In genomic region chrX:11444261-11444725, GRCm38 (mm10) we compare ENCODE assay signal across 9 mouse cellular contexts.
DNase-seq lines count a peak whose midpoint lies in the region; ATAC-seq and TF ChIP-seq lines count a peak whose summit lies in the region.
"Had no signal": no experiment of that assay in that cellular context is flagged by ENCODE, and none has a peak within 500 bp of the region (broad histone marks: within the 10 kb centered on the region; RNA-seq: fewer than 3 reads in every experiment).

No protein-coding gene starts in this region.

- WGBS in lung, embryonic 15.5 days = 64% methylated on average over 10 of the region's 10 CpGs
- 70% methylated on average over 10 of the region's 10 CpGs for WGBS in hindbrain, embryonic 11.5 days
- 65% methylated on average over 10 of the region's 10 CpGs for WGBS in forebrain, postnatal 0 days

- no peaks in the 10 kb centered on the region for H3K9me3 ChIP-seq in lung, embryonic 15.5 days
- H3K9me3 ChIP-seq in hindbrain, embryonic 11.5 days (ENCODE audit: control insufficient read depth, low read length) = no peaks in the 10 kb centered on the region
- no peaks in the 10 kb centered on the region for H3K9me3 ChIP-seq in forebrain, postnatal 0 days (ENCODE audit: low read length)
- H3K9me3 ChIP-seq: G1E had no signal

- TF ChIP-seq CTCF in forebrain, postnatal 0 days (IDR thresholded peaks at IDR 0.05; ENCODE audit: low read depth) = no peak

- peak; percentile 55; the same call in 1 of the 2 replicates for ATAC-seq in lung, embryonic 15.5 days (ENCODE audit: borderline replicate concordance, extremely low read depth, low FRiP score, low TSS enrichment)
- ATAC-seq in hindbrain, embryonic 11.5 days (ENCODE audit: low FRiP score) = no peak
- no peak for ATAC-seq in forebrain, postnatal 0 days

- no peak for DNase-seq in lung, postnatal 14 days
- peak; percentile 49 for DNase-seq in fat pad, adult 2 months (ENCODE audit: extremely low read depth, low read depth, low spot score)
- peak; percentile 67 for DNase-seq in heart, postnatal 4 days
- peak; percentile 82 for DNase-seq in skeletal muscle tissue, adult 2 months (ENCODE audit: low read depth, low spot score)
- no peak for DNase-seq in hindbrain, embryonic 11.5 days (ENCODE audit: low spot score)
- DNase-seq in forebrain, postnatal 0 days = no peak
- no peak for DNase-seq in yolk sac, embryonic 10.5 days (ENCODE audit: low spot score)

- no peak overlapping the region for H3K9ac ChIP-seq in lung, embryonic 15.5 days
- no peak overlapping the region for H3K9ac ChIP-seq in hindbrain, embryonic 11.5 days (ENCODE audit: low read depth, low read length)
- H3K9ac ChIP-seq in forebrain, postnatal 0 days = no peak overlapping the region

- H3K4me3 ChIP-seq in lung, embryonic 15.5 days = no peak overlapping the region
- H3K4me3 ChIP-seq in hindbrain, embryonic 11.5 days (ENCODE audit: low read depth, low read length) = no peak overlapping the region
- H3K4me3 ChIP-seq in forebrain, postnatal 0 days (ENCODE audit: low read depth, low read length) = no peak overlapping the region

- no peak overlapping the region; the same call in 1 of the 2 replicates for H3K27ac ChIP-seq in lung, embryonic 15.5 days
- no peak overlapping the region for H3K27ac ChIP-seq in hindbrain, embryonic 11.5 days (ENCODE audit: low read depth, low read length)
- no peak overlapping the region for H3K27ac ChIP-seq in forebrain, postnatal 0 days (ENCODE audit: low read depth, low read length)

- H3K36me3 ChIP-seq in lung, embryonic 15.5 days = no peaks in the 10 kb centered on the region
- H3K36me3 ChIP-seq in hindbrain, embryonic 11.5 days (ENCODE audit: control insufficient read depth, insufficient read depth, low read length) = no peaks in the 10 kb centered on the region
- no peaks in the 10 kb centered on the region for H3K36me3 ChIP-seq in forebrain, postnatal 0 days (ENCODE audit: insufficient read depth)
- H3K36me3 ChIP-seq: G1E had no signal

- H3K4me1 ChIP-seq in lung, embryonic 15.5 days = peaks cover 10% of the 10 kb centered on the region
- no peaks in the 10 kb centered on the region for H3K4me1 ChIP-seq in hindbrain, embryonic 11.5 days (replicated peaks; ENCODE audit: control insufficient read depth, insufficient read depth, low read length)
- no peaks in the 10 kb centered on the region for H3K4me1 ChIP-seq in forebrain, postnatal 0 days (ENCODE audit: insufficient read depth)

- no peak overlapping the region for H3K4me2 ChIP-seq in lung, embryonic 15.5 days
- H3K4me2 ChIP-seq in hindbrain, embryonic 11.5 days (replicated peaks; ENCODE audit: low read depth, low read length) = no peak overlapping the region
- H3K4me2 ChIP-seq in forebrain, postnatal 0 days (ENCODE audit: low read depth) = no peak overlapping the region

- H3K27me3 ChIP-seq in lung, embryonic 15.5 days = no peaks in the 10 kb centered on the region
- H3K27me3 ChIP-seq in hindbrain, embryonic 11.5 days (ENCODE audit: control insufficient read depth, insufficient read depth, low read length) = 0 out of 2 replicates have a peak, but pooled peaks cover 2% of the 10 kb centered on the region
- H3K27me3 ChIP-seq in forebrain, postnatal 0 days (ENCODE audit: insufficient read depth, low read length) = no peaks in the 10 kb centered on the region

Comparison
In these comparisons a context has a peak if more than half of its experiments do, and no peak if none do; other contexts are left out.
1. DNase-seq: peak in fat pad, adult 2 months (single experiment), heart, postnatal 4 days (single experiment) and skeletal muscle tissue, adult 2 months (single experiment); none in lung, postnatal 14 days (single experiment), hindbrain, embryonic 11.5 days (single experiment), forebrain, postnatal 0 days (single experiment) and yolk sac, embryonic 10.5 days (single experiment).